Mouse (Mus musculus) megakaryocyte-erythroid progenitor cell, adult 5-6 weeks (primary cell): ENCODE data around the gene Scgb1b2. TPM values are rescaled to one million over a fixed set of nuclear protein-coding genes. Genes with fewer than 3 reads are reported as not detected.

Experiments used
- ATAC-seq: replicated peaks from 2 replicates; pipeline ENCODE4 v1.8.0; 2016; ENCODE audit warnings: mild to moderate bottlenecking, inconsistent platforms; ENCODE audit not compliant: severe bottlenecking, poor library complexity, low FRiP score, low TSS enrichment
- total RNA-seq, 2 experiments: library from RNA; stranded (forward) in 1 of 2; stranded (reverse) in 1 of 2; fragments of 200-1000, 215-1000 nt in 1 of 2; fragments of >200 nt in 1 of 2; fragmentation: Nextera tagmentation in 1 of 2; gene quantifications; 2 replicates each; pipeline ENCODE4 v1.2.3; 2014 to 2017

Scgb1b2 gene
- total RNA-seq (2014; fragmentation: Nextera tagmentation) (not detected in 2 replicates), total RNA-seq (2017) (not detected in 2 replicates)

DNA sequence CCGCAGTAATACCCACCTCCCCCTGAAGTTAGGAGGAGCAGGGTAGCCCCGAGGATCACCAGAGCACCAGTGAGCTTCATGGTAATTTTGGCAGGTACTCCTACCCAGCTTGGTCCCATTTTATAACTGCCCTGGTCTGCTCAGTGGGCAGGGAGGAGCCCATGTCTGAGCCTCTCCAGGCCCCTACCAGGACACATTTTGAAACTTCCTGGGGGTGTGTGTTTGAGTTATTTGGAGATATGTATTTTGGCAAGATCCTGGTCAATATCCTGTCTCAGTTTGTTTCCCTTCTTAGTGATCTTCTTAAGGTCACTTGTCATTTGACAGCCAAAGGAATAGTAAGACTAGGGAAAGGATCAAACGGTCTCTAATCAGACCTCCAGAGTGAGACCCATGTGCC, at the start of gene Scgb1b2:
Gene Scgb1b2 (minus strand): TSS at position 101 of the 400 bp plus-strand sequence.
- no peak for ATAC-seq

DNA sequence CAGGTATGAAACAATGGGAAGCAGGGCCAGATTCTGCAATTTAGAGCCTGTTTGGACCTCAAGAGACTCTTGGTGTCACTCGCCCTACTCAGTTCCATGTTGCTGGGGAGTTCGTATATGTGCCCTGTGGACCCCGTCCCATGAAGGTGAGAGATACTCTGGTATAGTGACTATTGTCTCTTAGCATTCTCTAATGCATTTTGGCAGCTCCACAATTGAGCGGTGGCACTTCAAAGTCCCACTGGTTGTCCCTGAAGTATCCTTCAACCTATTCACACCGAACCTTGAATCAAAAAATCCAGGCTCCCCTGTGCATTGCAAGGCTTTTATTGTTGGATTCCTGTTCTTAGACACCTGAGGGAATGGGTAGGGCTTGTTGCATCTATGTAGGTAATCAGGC, 1.4 kb downstream of the Scgb1b2 start, which contains the start of gene Scgb2b2:
Gene Scgb2b2 (plus strand): TSS at position 301 of the 400 bp plus-strand sequence.
- no peak for ATAC-seq

Other genes with a start within 250 kb of the Scgb1b2 start
- gene Fxyd5, start 249.3 kb downstream of the Scgb1b2 start, total RNA-seq (2014; fragmentation: Nextera tagmentation), result 27.6 and 29.5 TPM in 2 replicates
- 41.7 and 47.6 TPM in 2 replicates for gene Fxyd5, start 249.3 kb downstream of the Scgb1b2 start, total RNA-seq (2017)
- not detected in 2 replicates for gene Fxyd7, start 240.4 kb downstream of the Scgb1b2 start, total RNA-seq (2014; fragmentation: Nextera tagmentation)
- not detected in 2 replicates for gene Fxyd7, start 240.4 kb downstream of the Scgb1b2 start, total RNA-seq (2017)
- gene Fxyd1, start 234.6 kb downstream of the Scgb1b2 start, total RNA-seq (2014; fragmentation: Nextera tagmentation), result not detected in 2 replicates
- gene Fxyd1, start 234.6 kb downstream of the Scgb1b2 start, total RNA-seq (2017), result not detected in 2 replicates
- gene Lgi4, start 232.5 kb downstream of the Scgb1b2 start, total RNA-seq (2014; fragmentation: Nextera tagmentation), result not detected in 2 replicates
- gene Lgi4, start 232.5 kb downstream of the Scgb1b2 start, total RNA-seq (2017), result not detected in 2 replicates
- not detected in 2 replicates for gene Fxyd3, start 215.1 kb downstream of the Scgb1b2 start, total RNA-seq (2014; fragmentation: Nextera tagmentation)
- not detected in 2 replicates for gene Fxyd3, start 215.1 kb downstream of the Scgb1b2 start, total RNA-seq (2017)
- gene Hpn, start 176.5 kb downstream of the Scgb1b2 start, total RNA-seq (2014; fragmentation: Nextera tagmentation), result 103 and 201 TPM in 2 replicates
- gene Hpn, start 176.5 kb downstream of the Scgb1b2 start, total RNA-seq (2017), result 28.3 and 32.3 TPM in 2 replicates
- gene Scn1b, start 164.8 kb downstream of the Scgb1b2 start, total RNA-seq (2014; fragmentation: Nextera tagmentation), result 0.64 TPM in 1 of 2 replicates, not detected in the other
- 1.4 TPM in 1 of 2 replicates, not detected in the other for gene Scn1b, start 164.8 kb downstream of the Scgb1b2 start, total RNA-seq (2017)
- gene Gramd1a, start 135.9 kb downstream of the Scgb1b2 start, total RNA-seq (2014; fragmentation: Nextera tagmentation), result 75.2 and 78.4 TPM in 2 replicates
- gene Gramd1a, start 135.9 kb downstream of the Scgb1b2 start, total RNA-seq (2017), result 19.2 and 29.6 TPM in 2 replicates
- gene Scgb2b2, start 1.3 kb downstream of the Scgb1b2 start, total RNA-seq (2014; fragmentation: Nextera tagmentation), result not detected in 2 replicates
- not detected in 2 replicates for gene Scgb2b2, start 1.3 kb downstream of the Scgb1b2 start, total RNA-seq (2017)
- not detected in 2 replicates for gene Scgb2b3, start 70.3 kb upstream of the Scgb1b2 start, total RNA-seq (2014; fragmentation: Nextera tagmentation)
- gene Scgb2b3, start 70.3 kb upstream of the Scgb1b2 start, total RNA-seq (2017), result not detected in 2 replicates
- gene Scgb1b3, start 83.8 kb upstream of the Scgb1b2 start, total RNA-seq (2014; fragmentation: Nextera tagmentation), result not detected in 2 replicates
- gene Scgb1b3, start 83.8 kb upstream of the Scgb1b2 start, total RNA-seq (2017), result not detected in 2 replicates